Comparison of ENCODE assay signal across 18 mouse cellular contexts in the genomic region with DNA sequence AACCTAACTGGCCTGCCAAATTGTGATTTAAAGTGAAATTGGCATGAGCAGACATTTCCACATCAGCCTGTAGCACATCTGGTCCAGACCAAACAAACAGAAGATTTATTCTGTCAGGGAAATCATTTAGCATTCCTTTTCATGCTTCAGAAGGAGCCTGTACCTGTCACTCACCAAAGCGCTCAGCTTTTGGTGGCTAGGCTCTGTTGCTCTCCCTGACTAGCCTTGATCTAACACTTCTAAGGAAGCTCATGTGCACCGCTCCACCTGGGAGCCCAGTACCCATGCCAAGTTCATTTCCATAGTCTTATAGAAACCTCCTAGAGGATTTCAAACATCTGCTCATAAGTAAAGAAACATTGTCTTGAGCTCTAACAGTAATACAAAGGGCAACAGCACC.
"Had no signal": no experiment of that assay in that cellular context is flagged by ENCODE, and none has a peak within 500 bp of the region (broad histone marks: within the 10 kb centered on the region; RNA-seq: fewer than 3 reads in every experiment).

No protein-coding gene starts in this region.

- H3K4me3 ChIP-seq: intestine, embryonic 15.5 days; kidney, embryonic 15.5 days; left cerebral cortex, adult 2 months; liver, embryonic 13.5 days; megakaryocyte, embryonic 14.5 days; neural tube, embryonic 13.5 days; stomach, embryonic 15.5 days had no signal

- ATAC-seq: intestine, embryonic 15.5 days had no signal

- H3K9ac ChIP-seq: intestine, embryonic 15.5 days; kidney, embryonic 15.5 days; liver, embryonic 13.5 days; neural tube, embryonic 13.5 days; stomach, embryonic 15.5 days had no signal

- H3K27me3 ChIP-seq: intestine, embryonic 15.5 days; kidney, embryonic 15.5 days; liver, embryonic 13.5 days; megakaryocyte, embryonic 14.5 days; neural tube, embryonic 13.5 days; stomach, embryonic 15.5 days had no signal

- H3K36me3 ChIP-seq: intestine, embryonic 15.5 days; kidney, embryonic 15.5 days; liver, embryonic 13.5 days; neural tube, embryonic 13.5 days; stomach, embryonic 15.5 days had no signal

- H3K4me1 ChIP-seq: intestine, embryonic 15.5 days; kidney, embryonic 15.5 days; liver, embryonic 13.5 days; megakaryocyte, embryonic 14.5 days; neural tube, embryonic 13.5 days; stomach, embryonic 15.5 days had no signal

- H3K9me3 ChIP-seq: intestine, embryonic 15.5 days; kidney, embryonic 15.5 days; liver, embryonic 13.5 days; megakaryocyte, embryonic 14.5 days; neural tube, embryonic 13.5 days; stomach, embryonic 15.5 days had no signal

- H3K4me2 ChIP-seq: intestine, embryonic 15.5 days; kidney, embryonic 15.5 days; liver, embryonic 13.5 days; neural tube, embryonic 13.5 days; stomach, embryonic 15.5 days had no signal

- H3K27ac ChIP-seq: intestine, embryonic 15.5 days; kidney, embryonic 15.5 days; left cerebral cortex, adult 2 months; liver, embryonic 13.5 days; macrophage; neural tube, embryonic 13.5 days; stomach, embryonic 15.5 days had no signal

- DNase-seq: kidney, adult 11 months; kidney, adult 8-10 months; kidney, postnatal 10 days; kidney, postnatal 36 days; layer of hippocampus, postnatal 36 days; liver, embryonic 13.5 days; lung, adult 2 months; retina, postnatal 1 day; right cerebral cortex, postnatal 25 days; spleen, adult 18-20 months; thymus, postnatal 25 days had no signal
